Mouse (Mus musculus): ENCODE measurements around the gene Cox7a1. TPM values are rescaled to one million over a fixed set of nuclear protein-coding genes. Genes with fewer than 3 reads are reported as not detected.

Cox7a1 gene
- polyA plus RNA-seq, 2 experiments = 2.7 to 4.5 TPM

DNA sequence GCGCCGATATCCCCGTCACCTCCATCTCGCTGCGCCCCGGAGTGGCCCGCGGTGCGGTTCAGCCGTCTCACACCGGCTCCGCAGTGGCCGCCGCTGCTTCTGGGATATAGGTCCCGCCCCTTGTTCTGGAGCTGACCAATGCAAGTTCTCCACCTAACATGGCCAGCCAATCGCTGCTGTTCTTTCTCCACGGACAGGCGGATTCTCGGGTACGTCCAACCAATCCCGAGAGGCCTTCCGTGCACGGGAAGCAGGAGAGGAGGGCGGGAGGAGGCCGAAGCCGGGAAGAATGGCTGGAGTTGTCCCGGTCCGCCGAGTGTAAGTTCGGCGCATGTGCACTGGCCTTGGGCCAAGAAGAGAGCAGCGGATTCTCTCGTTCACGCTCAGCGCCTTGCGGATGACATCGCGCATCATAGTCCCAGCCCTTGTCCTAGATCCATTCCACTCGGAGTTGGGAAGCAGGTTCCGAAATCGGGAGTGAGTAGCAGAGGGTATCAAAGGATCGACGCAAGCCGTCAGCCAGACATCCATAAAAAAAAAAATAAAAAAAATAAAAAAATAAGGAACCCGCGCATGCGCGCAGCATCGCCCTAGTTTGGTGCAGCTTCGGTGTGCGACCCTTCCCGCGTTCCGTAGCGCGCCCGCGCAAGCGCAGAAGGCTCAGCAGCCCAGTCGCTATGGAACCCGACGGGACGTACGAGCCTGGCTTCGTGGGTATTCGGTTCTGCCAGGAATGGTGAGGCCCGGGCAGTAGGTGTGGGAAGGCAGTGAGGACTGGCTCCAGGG, 47.9 kb downstream of the Cox7a1 start, which contains the start of the genes Polr2i and Tbcb:
TSS of gene Polr2i (plus strand) at position 280 of the 786 bp plus-strand sequence.
TSS of gene Tbcb (minus strand) at position 604 of the 786 bp plus-strand sequence.
- under 1% methylated on average over 67 of the region's 67 CpGs for WGBS
- Histone ChIP-seq H3K27ac (replicated peaks; ENCODE audit: low read depth, low read length) (peak within 1 kb of the TSS; percentile 91), H3K9ac (ENCODE audit: low read depth, low read length, severe bottlenecking) (peak within 1 kb of the TSS; percentile 77), H3K4me3 (replicated peaks; ENCODE audit: low read length) (peak within 1 kb of the TSS; percentile 80), H3K4me1 (ENCODE audit: control insufficient read depth, insufficient read depth, low read length) (peaks cover 10% of the 10 kb centered on the region), H3K9me3 (ENCODE audit: control insufficient read depth, low read length) (no peaks in the 10 kb centered on the region), H3K27me3 (ENCODE audit: control insufficient read depth, insufficient read depth, low read length) (no peaks in the 10 kb centered on the region), H3K36me3 (ENCODE audit: control insufficient read depth, insufficient read depth, low read length) (peaks cover 44% of the 10 kb centered on the region), H3K4me2 (replicated peaks; ENCODE audit: low read depth, low read length, severe bottlenecking) (peak within 1 kb of the TSS; percentile 82)
- ATAC-seq (ENCODE audit: low FRiP score, low read depth) (peak; percentile 96), DNase-seq (ENCODE audit: low spot score) (peak; percentile 97)
- no peak for TF ChIP-seq POLR2A (IDR thresholded peaks at IDR 0.05; ENCODE audit: borderline replicate concordance, extremely low read depth, insufficient read depth, insufficient read length)

DNA sequence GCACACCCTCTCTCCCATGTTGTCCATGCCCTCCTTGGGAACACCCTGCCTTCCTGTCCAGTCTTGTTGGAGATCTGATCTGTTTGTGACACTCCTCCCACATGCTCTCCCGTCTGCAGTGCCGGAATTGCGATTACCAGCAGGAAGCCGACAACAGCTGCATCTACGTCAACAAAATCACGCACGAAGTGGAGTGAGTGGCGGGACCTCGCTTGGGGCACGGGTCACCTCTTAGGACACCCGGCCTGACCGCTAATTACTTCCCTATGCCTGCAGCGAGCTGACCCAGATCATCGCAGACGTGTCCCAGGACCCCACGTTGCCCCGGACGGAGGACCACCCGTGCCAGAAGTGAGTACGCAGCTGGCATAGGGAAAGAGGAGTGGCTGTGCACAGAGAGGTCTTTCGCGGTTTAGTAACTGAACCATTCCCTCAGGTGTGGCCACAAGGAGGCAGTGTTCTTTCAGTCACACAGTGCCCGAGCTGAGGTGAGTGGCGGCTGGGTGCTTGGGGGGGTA, 48.7 kb downstream of the Cox7a1 start:
- no peak for TF ChIP-seq POLR2A (IDR thresholded peaks at IDR 0.05; ENCODE audit: borderline replicate concordance, extremely low read depth, insufficient read depth, insufficient read length)
- peak overlapping the region; percentile 80 for H3K4me3 ChIP-seq (replicated peaks; ENCODE audit: low read length)
- 4% methylated on average over 24 of the region's 24 CpGs for WGBS
- H3K27me3 ChIP-seq (ENCODE audit: control insufficient read depth, insufficient read depth, low read length) = no peaks in the 10 kb centered on the region
- H3K4me2 ChIP-seq (replicated peaks; ENCODE audit: low read depth, low read length, severe bottlenecking) = peak overlapping the region; percentile 82
- H3K27ac ChIP-seq (replicated peaks; ENCODE audit: low read depth, low read length) = peak overlapping the region; percentile 91
- peaks cover 10% of the 10 kb centered on the region for H3K4me1 ChIP-seq (ENCODE audit: control insufficient read depth, insufficient read depth, low read length)
- ATAC-seq (ENCODE audit: low FRiP score, low read depth) = no peak
- no peaks in the 10 kb centered on the region for H3K9me3 ChIP-seq (ENCODE audit: control insufficient read depth, low read length)
- peaks cover 36% of the 10 kb centered on the region for H3K36me3 ChIP-seq (ENCODE audit: control insufficient read depth, insufficient read depth, low read length)
- peak overlapping the region; percentile 77 for H3K9ac ChIP-seq (ENCODE audit: low read depth, low read length, severe bottlenecking)
- DNase-seq (ENCODE audit: low spot score) = peak; percentile 73

DNA sequence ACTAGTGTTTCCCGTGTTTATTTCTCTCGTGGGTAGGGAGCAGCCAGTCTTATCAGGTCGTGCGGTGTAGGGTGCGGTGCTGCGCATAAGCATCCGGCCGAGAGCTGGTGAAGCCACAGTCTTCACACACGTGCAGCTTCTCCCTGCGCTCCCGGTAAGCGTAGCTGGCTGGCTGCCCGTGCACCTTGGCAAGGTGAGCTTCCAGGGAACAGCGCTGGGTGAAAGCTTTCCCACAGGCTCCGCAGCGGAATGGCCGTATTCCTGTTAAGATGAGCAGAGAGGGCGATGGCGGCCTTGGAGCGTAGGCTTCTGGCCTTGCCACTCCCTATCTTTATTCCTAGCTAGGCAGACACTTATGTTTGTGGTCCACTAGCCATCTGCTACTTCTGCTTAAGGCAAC, 49.4 kb downstream of the Cox7a1 start:
- Histone ChIP-seq H3K9ac (ENCODE audit: low read depth, low read length, severe bottlenecking) (no peak overlapping the region), H3K27ac (replicated peaks; ENCODE audit: low read depth, low read length) (no peak overlapping the region), H3K4me1 (ENCODE audit: control insufficient read depth, insufficient read depth, low read length) (peaks cover 10% of the 10 kb centered on the region), H3K36me3 (ENCODE audit: control insufficient read depth, insufficient read depth, low read length) (peaks cover 29% of the 10 kb centered on the region), H3K4me3 (replicated peaks; ENCODE audit: low read length) (peak overlapping the region; percentile 80; the same call in 1 of the 2 replicates), H3K9me3 (ENCODE audit: control insufficient read depth, low read length) (no peaks in the 10 kb centered on the region), H3K27me3 (ENCODE audit: control insufficient read depth, insufficient read depth, low read length) (no peaks in the 10 kb centered on the region), H3K4me2 (replicated peaks; ENCODE audit: low read depth, low read length, severe bottlenecking) (peak overlapping the region; percentile 82; the same call in 1 of the 2 replicates)
- ATAC-seq (ENCODE audit: low FRiP score, low read depth) (no peak), DNase-seq (ENCODE audit: low spot score) (no peak)
- no peak for TF ChIP-seq POLR2A (IDR thresholded peaks at IDR 0.05; ENCODE audit: borderline replicate concordance, extremely low read depth, insufficient read depth, insufficient read length)
- WGBS = 87% methylated on average over 20 of the region's 20 CpGs

DNA sequence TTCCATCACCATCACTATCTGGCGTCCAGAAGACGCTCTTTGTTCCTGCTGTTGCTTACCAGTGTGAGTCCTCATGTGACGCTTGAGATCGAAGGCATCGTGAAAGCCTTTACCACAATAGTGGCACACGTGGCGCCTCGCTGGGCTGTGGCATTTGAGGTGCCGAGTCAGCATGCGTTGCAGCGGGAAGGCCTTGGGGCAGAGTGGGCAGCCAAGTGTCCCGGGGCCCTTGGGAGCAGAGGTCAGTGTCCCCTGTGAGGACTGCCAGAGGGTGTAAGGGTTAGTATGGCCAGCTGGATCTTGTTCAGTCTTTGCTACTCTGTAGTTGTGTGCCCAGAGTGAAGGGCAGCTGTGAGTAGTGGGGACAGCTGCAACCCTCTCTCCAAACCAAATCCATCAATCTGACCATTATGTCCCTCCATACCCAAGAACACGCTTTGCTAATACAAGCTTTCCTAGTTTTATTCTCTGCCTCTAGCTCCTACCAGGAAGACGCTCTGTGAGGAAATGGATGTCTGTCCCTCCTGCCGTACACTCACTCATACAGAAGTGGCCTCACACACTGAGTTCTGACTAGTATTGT, 50.4 kb downstream of the Cox7a1 start:
- Histone ChIP-seq H3K4me1 (ENCODE audit: control insufficient read depth, insufficient read depth, low read length) (peaks cover 10% of the 10 kb centered on the region), H3K9me3 (ENCODE audit: control insufficient read depth, low read length) (no peaks in the 10 kb centered on the region), H3K9ac (ENCODE audit: low read depth, low read length, severe bottlenecking) (no peak overlapping the region), H3K27me3 (ENCODE audit: control insufficient read depth, insufficient read depth, low read length) (no peaks in the 10 kb centered on the region), H3K4me2 (replicated peaks; ENCODE audit: low read depth, low read length, severe bottlenecking) (no peak overlapping the region), H3K4me3 (replicated peaks; ENCODE audit: low read length) (no peak overlapping the region), H3K27ac (replicated peaks; ENCODE audit: low read depth, low read length) (no peak overlapping the region), H3K36me3 (ENCODE audit: control insufficient read depth, insufficient read depth, low read length) (peaks cover 25% of the 10 kb centered on the region)
- ATAC-seq (ENCODE audit: low FRiP score, low read depth) (no peak), DNase-seq (ENCODE audit: low spot score) (no peak)
- TF ChIP-seq POLR2A (IDR thresholded peaks at IDR 0.05; ENCODE audit: borderline replicate concordance, extremely low read depth, insufficient read depth, insufficient read length) = no peak
- 92% methylated on average over 15 of the region's 15 CpGs for WGBS

DNA sequence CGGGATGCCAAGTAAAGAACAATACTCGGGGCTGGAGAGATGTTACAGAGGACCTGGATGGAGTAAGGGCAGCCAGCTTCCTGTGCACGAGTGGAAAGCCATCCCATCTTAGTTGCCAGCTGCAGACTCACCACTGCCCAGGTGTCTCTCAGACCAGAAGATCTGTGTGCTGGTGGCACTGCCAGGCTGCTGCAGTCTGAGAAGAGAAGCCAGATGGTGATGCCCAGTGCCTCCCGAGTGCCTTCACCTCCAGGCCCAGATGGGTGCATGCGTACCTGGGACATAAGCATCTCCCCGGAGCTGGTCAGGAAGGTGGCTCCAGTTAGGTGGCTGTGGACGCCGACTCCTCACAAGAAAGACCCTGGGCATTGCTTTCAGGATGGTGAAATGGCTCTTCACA, 51.1 kb downstream of the Cox7a1 start:
- WGBS = 89% methylated on average over 8 of the region's 8 CpGs
- DNase-seq (ENCODE audit: low spot score) (no peak), ATAC-seq (ENCODE audit: low FRiP score, low read depth) (no peak)
- Histone ChIP-seq H3K36me3 (ENCODE audit: control insufficient read depth, insufficient read depth, low read length) (peaks cover 28% of the 10 kb centered on the region), H3K27me3 (ENCODE audit: control insufficient read depth, insufficient read depth, low read length) (no peaks in the 10 kb centered on the region), H3K4me1 (ENCODE audit: control insufficient read depth, insufficient read depth, low read length) (peaks cover 10% of the 10 kb centered on the region), H3K4me3 (replicated peaks; ENCODE audit: low read length) (no peak overlapping the region), H3K27ac (replicated peaks; ENCODE audit: low read depth, low read length) (no peak overlapping the region), H3K9me3 (ENCODE audit: control insufficient read depth, low read length) (no peaks in the 10 kb centered on the region), H3K4me2 (replicated peaks; ENCODE audit: low read depth, low read length, severe bottlenecking) (no peak overlapping the region), H3K9ac (ENCODE audit: low read depth, low read length, severe bottlenecking) (no peak overlapping the region)
- no peak for TF ChIP-seq POLR2A (IDR thresholded peaks at IDR 0.05; ENCODE audit: borderline replicate concordance, extremely low read depth, insufficient read depth, insufficient read length)

All from limb, embryonic 14.5 days (tissue).